Mouse (Mus musculus) urinary bladder, postnatal 10 days (tissue): Measurements from ENCODE around the gene Gcc1.

Experiments
- DNase-seq: peaks from one replicate; pipeline ENCODE4 v3.0.0; 2022; ENCODE audit warnings: low spot score

Gene Gcc1

GRCm38 (mm10) chr6:28428290-28428689, at the start of gene Gcc1:
Gene Gcc1 (minus strand): TSS chr6:28428390.
- no peak for DNase-seq

GRCm38 (mm10) chr6:28474839-28475238, 46.6 kb upstream of the Gcc1 start, which contains the start of gene Snd1:
Gene Snd1 (plus strand): TSS chr6:28475139.
- DNase-seq: no peak

GRCm38 (mm10) chr6:28474211-28474610, 46.0 kb upstream of the Gcc1 start:
- DNase-seq: no peak

- DNase-seq: no peak
These were observed 43.3 kb upstream of the Gcc1 start for GRCm38 (mm10) chr6:28471284-28472035.

- DNase-seq: no peak
These were observed 42.4 kb upstream of the Gcc1 start for GRCm38 (mm10) chr6:28470621-28471020.

- no peak for DNase-seq
These were observed 41.9 kb upstream of the Gcc1 start for GRCm38 (mm10) chr6:28470017-28470602.

GRCm38 (mm10) chr6:28464630-28465029, 36.4 kb upstream of the Gcc1 start:
- DNase-seq: no peak

- DNase-seq: no peak
These were observed 32.3 kb upstream of the Gcc1 start for GRCm38 (mm10) chr6:28460534-28460933.

GRCm38 (mm10) chr6:28459221-28459668, 31.1 kb upstream of the Gcc1 start:
- no peak for DNase-seq

GRCm38 (mm10) chr6:28450977-28451376, 22.8 kb upstream of the Gcc1 start:
- no peak for DNase-seq

- DNase-seq: no peak
These were observed 22.3 kb upstream of the Gcc1 start for GRCm38 (mm10) chr6:28450481-28450880.

GRCm38 (mm10) chr6:28449253-28449652, 21.1 kb upstream of the Gcc1 start, which contains the start of gene Pax4:
Gene Pax4 (minus strand): TSS chr6:28449353.
- DNase-seq: no peak

GRCm38 (mm10) chr6:28447937-28448336, 19.7 kb upstream of the Gcc1 start:
- DNase-seq: no peak

GRCm38 (mm10) chr6:28431538-28431855, 3.3 kb upstream of the Gcc1 start:
- DNase-seq: no peak

GRCm38 (mm10) chr6:28430795-28431537, 2.8 kb upstream of the Gcc1 start:
- no peak for DNase-seq

- no peak for DNase-seq
These were observed 1.7 kb upstream of the Gcc1 start for GRCm38 (mm10) chr6:28429870-28430269.

- no peak for DNase-seq
These were observed 922 bp downstream of the Gcc1 start, which contains the start of gene Fscn3 for GRCm38 (mm10) chr6:28427096-28427839. Gene Fscn3 (plus strand): TSS chr6:28427789.

- no peak for DNase-seq
These were observed 3.2 kb downstream of the Gcc1 start for GRCm38 (mm10) chr6:28425019-28425418.

- no peak for DNase-seq
These were observed 4.2 kb downstream of the Gcc1 start for GRCm38 (mm10) chr6:28423767-28424695.

GRCm38 (mm10) chr6:28423313-28423712, 4.9 kb downstream of the Gcc1 start, which contains the start of gene Arf5:
Gene Arf5 (plus strand): TSS chr6:28423560.
- peak; percentile 86 for DNase-seq
